Mouse (Mus musculus) thymus, adult 2 months (tissue): ENCODE data around the gene Gm10197.

Experiments used
- CTCF ChIP-seq: fragments of 200-500 bp; IDR thresholded peaks from 2 replicates; pipeline ENCODE4 v1.5.1; 2012; ENCODE audit warnings: mild to moderate bottlenecking, control low read depth, low read length, moderate library complexity, borderline replicate concordance; ENCODE audit not compliant: control insufficient read depth, poor library complexity, insufficient read depth; ENCODE audit errors: extremely low read depth
- POLR2A ChIP-seq: fragments of 200-500 bp; IDR thresholded peaks from 2 replicates; pipeline ENCODE4 v1.6.1; 2012; ENCODE audit warnings: mild to moderate bottlenecking, low read length, control low read depth, moderate library complexity; ENCODE audit not compliant: control insufficient read depth, poor library complexity, insufficient read depth; ENCODE audit errors: extremely low read depth

GRCm38 (mm10) chr19:53375816-53376215 lies 4.2 kb upstream of the Gm10197 start:
- TF ChIP-seq CTCF = no peak
- TF ChIP-seq POLR2A = no peak
